Mouse (Mus musculus) megakaryocyte progenitor cell, adult 5-6 weeks (primary cell): Measurements from ENCODE around the gene Kitl. TPM values are rescaled to one million over a fixed set of nuclear protein-coding genes. Genes with fewer than 3 reads are reported as not detected.

Experiments used
- ATAC-seq: replicated peaks from 2 replicates; pipeline ENCODE4 v1.8.0; 2016; ENCODE audit warnings: mild to moderate bottlenecking, moderate TSS enrichment, inconsistent platforms; ENCODE audit not compliant: poor library complexity
- total RNA-seq, 2 experiments: library from RNA; stranded (forward) in 1 of 2; stranded (reverse) in 1 of 2; fragments of 157-497, 149-512 nt in 1 of 2; fragments of 200-1000 nt in 1 of 2; gene quantifications; 2 replicates each; pipeline versions ENCODE4 v1.2.3 to v1.2.4; 2015 to 2017

The Kitl gene
- total RNA-seq, 2 experiments from 2014 or later, result not detected

- no peak for ATAC-seq
Measured at GRCm38 (mm10) chr10:100111209-100111608, 95.8 kb downstream of the Kitl start.

- ATAC-seq, result no peak
Measured at GRCm38 (mm10) chr10:100115570-100115969, 100.1 kb downstream of the Kitl start.

- no peak for ATAC-seq
Measured at GRCm38 (mm10) chr10:100124452-100124851, 109.0 kb downstream of the Kitl start.

- no peak for ATAC-seq
Measured at GRCm38 (mm10) chr10:100127837-100128743, 112.7 kb downstream of the Kitl start.

- ATAC-seq, result no peak
Measured at GRCm38 (mm10) chr10:100131657-100132056, 116.2 kb downstream of the Kitl start.

- ATAC-seq, result no peak
Measured at GRCm38 (mm10) chr10:100132304-100132703, 116.9 kb downstream of the Kitl start.

GRCm38 (mm10) chr10:100138552-100138951 lies 123.1 kb downstream of the Kitl start:
- ATAC-seq, result peak; percentile 52; the same call in 1 of the 2 replicates

- peak; percentile 58; the same call in 1 of the 2 replicates for ATAC-seq
Measured at GRCm38 (mm10) chr10:100148123-100148522, 132.7 kb downstream of the Kitl start.
